In the genomic region with DNA sequence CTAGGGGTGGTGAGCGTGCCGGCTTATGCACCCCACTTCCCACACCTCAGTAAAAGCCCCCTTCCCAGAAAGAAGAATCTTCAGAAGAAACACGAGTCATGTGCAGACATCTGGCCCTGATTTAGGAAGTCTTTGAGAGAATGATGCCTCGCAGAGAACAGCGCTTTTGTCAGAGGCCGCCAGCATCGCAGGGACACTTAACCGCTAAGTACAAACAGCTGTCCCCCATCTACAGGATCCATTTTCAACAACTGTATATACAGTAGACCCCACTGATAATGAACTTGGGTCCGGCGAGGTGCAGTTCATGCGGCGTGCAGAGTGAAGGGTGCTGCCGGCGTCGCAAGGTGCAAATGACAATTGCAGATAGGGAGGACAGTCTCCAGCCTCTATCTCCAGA, we compare ENCODE assay signal across 13 mouse cellular contexts.
"Had no signal": no experiment of that assay in that cellular context is flagged by ENCODE, and none has a peak within 500 bp of the region (broad histone marks: within the 10 kb centered on the region; RNA-seq: fewer than 3 reads in every experiment).

No protein-coding gene starts in this region.

- ATAC-seq: liver, embryonic 12.5 days had no signal

- H3K27ac ChIP-seq: limb, embryonic 15.5 days; liver, embryonic 12.5 days; midbrain, embryonic 10.5 days; neural tube, embryonic 15.5 days; stomach, postnatal 0 days had no signal

- H3K4me2 ChIP-seq: limb, embryonic 15.5 days; liver, embryonic 12.5 days; neural tube, embryonic 15.5 days had no signal

- H3K9me3 ChIP-seq: limb, embryonic 15.5 days; liver, embryonic 12.5 days; midbrain, embryonic 10.5 days; neural tube, embryonic 15.5 days had no signal

- DNase-seq: kidney, adult 2 months; kidney, postnatal 25 days; lung, postnatal 36 days; midbrain, embryonic 14.5 days; right cerebral cortex, adult 18-20 months; right cerebral cortex, postnatal 25 days; thymus, postnatal 4 days had no signal

- H3K9ac ChIP-seq: limb, embryonic 15.5 days; liver, embryonic 12.5 days; neural tube, embryonic 15.5 days had no signal

- H3K4me3 ChIP-seq: limb, embryonic 15.5 days; liver, embryonic 12.5 days; midbrain, embryonic 10.5 days; myocyte; neural tube, embryonic 15.5 days had no signal

- H3K27me3 ChIP-seq: neural tube, embryonic 15.5 days had no signal

- H3K36me3 ChIP-seq: limb, embryonic 15.5 days; liver, embryonic 12.5 days; midbrain, embryonic 10.5 days; neural tube, embryonic 15.5 days had no signal

- H3K4me1 ChIP-seq: liver, embryonic 12.5 days; neural tube, embryonic 15.5 days had no signal
